Mouse (Mus musculus) liver, adult 2 months (tissue): ENCODE data around the gene Dapk1.

Experiments used
- CTCF ChIP-seq: fragments of 200-500 bp; IDR thresholded peaks from 2 replicates; pipeline ENCODE4 v1.5.1; 2011; ENCODE audit warnings: low read depth, low read length, control low read depth
- POLR2A ChIP-seq: fragments of 200-500 bp; IDR thresholded peaks from 2 replicates; pipeline ENCODE4 v1.6.1; 2011; ENCODE audit warnings: low read length, control low read depth; ENCODE audit not compliant: insufficient read depth; ENCODE audit errors: extremely low read depth

- TF ChIP-seq CTCF (no peak), POLR2A (no peak)
These were observed 201.0 kb downstream of the Dapk1 start, which contains the start of gene Ctsll3 for GRCm38 (mm10) chr13:60802749-60803148.
